Mouse (Mus musculus): ENCODE measurements around the gene Hivep3. TPM values are rescaled to one million over a fixed set of nuclear protein-coding genes. Genes with fewer than 3 reads are reported as not detected.
A peak's percentile ranks its signal among the peaks of the same experiment; 100 is the strongest.

Hivep3 gene
- polyA plus RNA-seq, 2 experiments = 3.8 to 5.1 TPM

DNA sequence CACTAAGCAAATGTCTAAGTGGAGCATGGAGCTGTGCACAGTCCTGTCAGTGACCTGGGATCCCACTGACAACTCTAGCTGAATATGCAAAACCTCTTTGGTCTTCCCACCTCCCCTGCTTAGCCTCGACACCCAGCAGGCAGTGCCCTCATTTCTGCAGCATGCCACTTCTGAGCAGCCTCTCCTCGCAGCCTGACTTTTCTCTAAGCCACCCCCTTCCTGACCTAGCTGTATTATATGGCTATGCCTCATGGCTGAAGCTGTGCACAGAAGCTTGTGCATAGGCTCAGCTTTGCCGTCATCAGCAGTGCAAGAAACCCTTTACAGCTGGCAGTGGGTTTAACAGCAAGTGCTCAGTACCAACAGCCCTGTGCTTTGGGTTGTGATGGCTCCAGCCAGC lies 163.0 kb downstream of the Hivep3 start:
- no peak overlapping the region for H3K4me2 ChIP-seq (replicated peaks; ENCODE audit: low read depth, low read length, severe bottlenecking)
- ATAC-seq (ENCODE audit: low FRiP score, low read depth) (no peak), DNase-seq (ENCODE audit: low spot score) (no peak)
- whole genome bisulfite sequencing = 65% methylated on average over 3 of the region's 3 CpGs
- H3K4me1 ChIP-seq (ENCODE audit: control insufficient read depth, insufficient read depth, low read length) = no peaks in the 10 kb centered on the region
- no peak overlapping the region for H3K9ac ChIP-seq (ENCODE audit: low read depth, low read length, severe bottlenecking)
- no peaks in the 10 kb centered on the region for H3K9me3 ChIP-seq (ENCODE audit: control insufficient read depth, low read length)
- no peak for TF ChIP-seq POLR2A (IDR thresholded peaks at IDR 0.05; ENCODE audit: borderline replicate concordance, extremely low read depth, insufficient read depth, insufficient read length)
- no peak overlapping the region for H3K27ac ChIP-seq (replicated peaks; ENCODE audit: low read depth, low read length)
- H3K36me3 ChIP-seq (ENCODE audit: control insufficient read depth, insufficient read depth, low read length) = no peaks in the 10 kb centered on the region
- no peak overlapping the region for H3K4me3 ChIP-seq (replicated peaks; ENCODE audit: low read length)
- no peaks in the 10 kb centered on the region for H3K27me3 ChIP-seq (ENCODE audit: control insufficient read depth, insufficient read depth, low read length)

DNA sequence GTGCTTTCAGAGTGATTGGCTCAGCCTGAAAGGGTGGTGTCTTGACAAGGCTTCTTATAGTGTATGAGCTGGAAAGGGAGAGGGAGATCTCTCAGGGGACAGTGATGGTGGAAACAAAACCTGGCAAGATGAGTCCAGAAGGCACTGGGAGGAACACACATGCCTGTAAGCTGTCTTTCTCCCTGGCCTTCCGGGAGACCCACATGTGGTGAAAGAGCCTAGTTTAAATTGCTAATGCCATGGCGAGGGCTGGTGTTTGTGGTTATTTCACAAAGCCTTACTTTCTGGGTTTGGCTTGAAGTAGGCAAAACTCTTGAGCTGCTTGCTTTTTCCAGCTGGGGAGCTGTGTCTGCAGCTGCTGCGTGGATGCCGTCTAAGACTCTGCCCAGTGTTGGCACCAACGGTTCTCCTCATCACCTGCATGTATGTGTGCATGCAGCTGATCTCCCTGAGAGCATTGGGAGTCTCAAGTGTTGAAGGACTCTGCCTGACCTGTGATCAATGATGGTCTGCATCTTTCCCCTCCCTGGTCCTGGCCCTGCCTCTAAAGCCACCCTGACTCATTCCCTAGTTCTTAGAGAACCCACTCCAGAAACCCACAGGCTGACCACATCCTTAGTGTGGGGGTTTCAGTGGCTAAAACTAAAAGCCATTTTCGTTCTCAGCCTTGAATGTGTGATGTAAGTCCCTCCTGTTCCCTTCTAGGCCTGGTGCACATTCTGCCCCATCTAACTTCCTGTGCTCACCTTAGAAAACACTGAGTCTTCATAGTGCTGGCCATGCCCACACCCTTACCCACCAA lies 163.7 kb downstream of the Hivep3 start:
- no peak for TF ChIP-seq POLR2A (IDR thresholded peaks at IDR 0.05; ENCODE audit: borderline replicate concordance, extremely low read depth, insufficient read depth, insufficient read length)
- Histone ChIP-seq H3K9ac (ENCODE audit: low read depth, low read length, severe bottlenecking) (no peak overlapping the region), H3K4me2 (replicated peaks; ENCODE audit: low read depth, low read length, severe bottlenecking) (no peak overlapping the region), H3K9me3 (ENCODE audit: control insufficient read depth, low read length) (no peaks in the 10 kb centered on the region), H3K27ac (replicated peaks; ENCODE audit: low read depth, low read length) (no peak overlapping the region), H3K36me3 (ENCODE audit: control insufficient read depth, insufficient read depth, low read length) (no peaks in the 10 kb centered on the region), H3K4me1 (ENCODE audit: control insufficient read depth, insufficient read depth, low read length) (no peaks in the 10 kb centered on the region), H3K27me3 (ENCODE audit: control insufficient read depth, insufficient read depth, low read length) (no peaks in the 10 kb centered on the region), H3K4me3 (replicated peaks; ENCODE audit: low read length) (no peak overlapping the region)
- no peak for ATAC-seq (ENCODE audit: low FRiP score, low read depth)
- WGBS = 74% methylated on average over 6 of the region's 6 CpGs
- no peak for DNase-seq (ENCODE audit: low spot score)

DNA sequence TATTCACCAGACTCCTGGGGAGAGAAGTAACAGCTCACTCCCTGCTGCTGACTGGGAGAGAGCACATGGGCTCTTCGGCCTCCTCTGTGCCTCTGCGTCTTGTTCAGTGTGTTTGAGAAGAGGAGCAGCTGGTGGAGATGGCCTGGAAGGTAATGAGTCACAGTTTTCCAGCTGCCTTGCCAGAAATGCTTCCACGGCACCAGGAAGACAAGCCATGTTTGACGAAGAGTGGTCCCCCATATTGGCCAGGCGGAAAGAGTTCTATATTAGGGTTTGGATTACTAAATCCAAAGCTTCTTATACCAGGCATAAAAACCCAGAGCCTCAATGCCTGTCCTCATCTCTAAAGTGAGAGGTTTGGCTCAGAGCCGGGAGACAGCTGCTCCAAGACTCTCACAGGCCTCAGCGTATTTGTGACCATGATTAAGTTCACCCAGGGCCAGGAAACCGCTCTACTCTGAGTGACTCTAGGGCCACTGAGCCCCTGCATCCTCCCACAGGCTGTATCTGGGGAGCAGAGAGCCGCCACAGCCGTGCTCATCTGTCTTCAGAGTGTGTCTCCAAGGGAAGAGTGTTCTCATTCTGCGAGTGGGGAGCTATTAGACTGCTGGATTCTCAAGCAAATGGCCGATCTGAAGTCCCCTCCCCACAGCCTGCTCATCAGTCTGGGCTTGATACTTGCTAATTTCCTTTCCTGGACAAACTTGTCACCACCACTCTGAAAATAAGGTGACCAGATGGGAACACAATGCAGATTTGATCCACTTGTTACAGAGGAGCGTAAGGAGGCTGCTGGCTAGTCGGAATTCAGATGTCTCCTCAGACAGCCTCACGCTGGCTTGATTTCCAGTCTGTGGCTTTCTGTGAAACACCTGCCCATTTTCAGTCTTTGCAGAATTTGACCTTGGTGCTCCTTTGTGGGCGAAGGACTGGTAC lies 168.2 kb downstream of the Hivep3 start:
- H3K4me2 ChIP-seq (replicated peaks; ENCODE audit: low read depth, low read length, severe bottlenecking) = no peak overlapping the region
- 0 out of 2 replicates have a peak, but pooled peaks have one; percentile 15 for ATAC-seq (ENCODE audit: low FRiP score, low read depth)
- H3K4me3 ChIP-seq (replicated peaks; ENCODE audit: low read length) = no peak overlapping the region
- H3K9me3 ChIP-seq (ENCODE audit: control insufficient read depth, low read length) = no peaks in the 10 kb centered on the region
- no peak for TF ChIP-seq POLR2A (IDR thresholded peaks at IDR 0.05; ENCODE audit: borderline replicate concordance, extremely low read depth, insufficient read depth, insufficient read length)
- H3K9ac ChIP-seq (ENCODE audit: low read depth, low read length, severe bottlenecking) = no peak overlapping the region
- WGBS = 67% methylated on average over 16 of the region's 16 CpGs
- no peaks in the 10 kb centered on the region for H3K4me1 ChIP-seq (ENCODE audit: control insufficient read depth, insufficient read depth, low read length)
- no peaks in the 10 kb centered on the region for H3K36me3 ChIP-seq (ENCODE audit: control insufficient read depth, insufficient read depth, low read length)
- H3K27ac ChIP-seq (replicated peaks; ENCODE audit: low read depth, low read length) = no peak overlapping the region
- DNase-seq (ENCODE audit: low spot score) = no peak
- no peaks in the 10 kb centered on the region for H3K27me3 ChIP-seq (ENCODE audit: control insufficient read depth, insufficient read depth, low read length)

DNA sequence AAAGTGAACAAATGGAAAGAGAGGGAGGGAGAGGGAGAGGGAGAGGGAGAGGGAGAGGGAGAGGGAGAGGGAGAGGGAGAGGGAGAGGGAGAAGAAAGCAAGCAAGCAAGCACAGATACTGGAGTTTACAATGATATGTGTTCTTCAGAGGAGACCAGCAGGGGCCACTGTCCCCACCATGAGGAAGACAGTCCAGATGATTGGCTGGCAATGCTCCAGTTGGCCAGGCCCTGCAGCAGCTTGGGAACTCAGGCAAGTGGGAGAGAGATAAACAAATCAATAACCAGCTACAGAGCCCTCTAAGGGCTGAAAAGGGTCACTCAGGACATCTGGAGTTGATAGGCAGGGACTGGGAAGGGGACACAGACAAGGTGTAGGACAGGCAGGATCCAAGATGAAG lies 169.7 kb downstream of the Hivep3 start:
- no peak overlapping the region for H3K4me3 ChIP-seq (replicated peaks; ENCODE audit: low read length)
- no peak overlapping the region for H3K27ac ChIP-seq (replicated peaks; ENCODE audit: low read depth, low read length)
- no peaks in the 10 kb centered on the region for H3K9me3 ChIP-seq (ENCODE audit: control insufficient read depth, low read length)
- H3K27me3 ChIP-seq (ENCODE audit: control insufficient read depth, insufficient read depth, low read length) = no peaks in the 10 kb centered on the region
- DNase-seq (ENCODE audit: low spot score) = no peak
- H3K4me2 ChIP-seq (replicated peaks; ENCODE audit: low read depth, low read length, severe bottlenecking) = no peak overlapping the region
- H3K4me1 ChIP-seq (ENCODE audit: control insufficient read depth, insufficient read depth, low read length) = no peaks in the 10 kb centered on the region
- no peaks in the 10 kb centered on the region for H3K36me3 ChIP-seq (ENCODE audit: control insufficient read depth, insufficient read depth, low read length)
- ATAC-seq (ENCODE audit: low FRiP score, low read depth) = no peak
- no peak for TF ChIP-seq POLR2A (IDR thresholded peaks at IDR 0.05; ENCODE audit: borderline replicate concordance, extremely low read depth, insufficient read depth, insufficient read length)
- no peak overlapping the region for H3K9ac ChIP-seq (ENCODE audit: low read depth, low read length, severe bottlenecking)

DNA sequence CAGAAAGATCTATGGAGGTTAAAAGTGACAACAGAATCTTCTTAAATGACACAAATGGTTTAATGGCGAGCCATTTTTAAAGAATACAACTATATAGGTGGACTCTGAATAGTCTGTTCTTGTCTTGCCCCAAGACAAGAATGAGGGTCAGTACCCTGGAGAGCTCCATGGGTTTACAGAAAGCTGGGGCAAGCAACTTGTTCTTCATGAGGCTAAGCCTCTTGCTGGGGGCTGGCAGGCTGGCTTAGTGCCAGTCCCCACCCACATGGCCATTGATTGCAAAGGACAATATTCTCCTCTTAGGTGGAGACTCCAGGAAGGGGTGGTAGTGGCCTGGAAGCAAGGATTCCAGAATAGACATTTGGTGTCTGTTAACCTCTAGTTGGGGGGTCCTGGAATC lies 170.2 kb downstream of the Hivep3 start:
- ATAC-seq (ENCODE audit: low FRiP score, low read depth) (no peak), DNase-seq (ENCODE audit: low spot score) (peak; percentile 72)
- Histone ChIP-seq H3K9me3 (ENCODE audit: control insufficient read depth, low read length) (no peaks in the 10 kb centered on the region), H3K4me1 (ENCODE audit: control insufficient read depth, insufficient read depth, low read length) (no peaks in the 10 kb centered on the region), H3K27me3 (ENCODE audit: control insufficient read depth, insufficient read depth, low read length) (no peaks in the 10 kb centered on the region), H3K4me3 (replicated peaks; ENCODE audit: low read length) (no peak overlapping the region), H3K9ac (ENCODE audit: low read depth, low read length, severe bottlenecking) (no peak overlapping the region), H3K36me3 (ENCODE audit: control insufficient read depth, insufficient read depth, low read length) (no peaks in the 10 kb centered on the region), H3K4me2 (replicated peaks; ENCODE audit: low read depth, low read length, severe bottlenecking) (no peak overlapping the region), H3K27ac (replicated peaks; ENCODE audit: low read depth, low read length) (no peak overlapping the region)
- no peak for TF ChIP-seq POLR2A (IDR thresholded peaks at IDR 0.05; ENCODE audit: borderline replicate concordance, extremely low read depth, insufficient read depth, insufficient read length)
- WGBS = 36% methylated on average over 1 of the region's 1 CpGs
